ENCODE assay signal across 16 mouse cellular contexts in the genomic region with DNA sequence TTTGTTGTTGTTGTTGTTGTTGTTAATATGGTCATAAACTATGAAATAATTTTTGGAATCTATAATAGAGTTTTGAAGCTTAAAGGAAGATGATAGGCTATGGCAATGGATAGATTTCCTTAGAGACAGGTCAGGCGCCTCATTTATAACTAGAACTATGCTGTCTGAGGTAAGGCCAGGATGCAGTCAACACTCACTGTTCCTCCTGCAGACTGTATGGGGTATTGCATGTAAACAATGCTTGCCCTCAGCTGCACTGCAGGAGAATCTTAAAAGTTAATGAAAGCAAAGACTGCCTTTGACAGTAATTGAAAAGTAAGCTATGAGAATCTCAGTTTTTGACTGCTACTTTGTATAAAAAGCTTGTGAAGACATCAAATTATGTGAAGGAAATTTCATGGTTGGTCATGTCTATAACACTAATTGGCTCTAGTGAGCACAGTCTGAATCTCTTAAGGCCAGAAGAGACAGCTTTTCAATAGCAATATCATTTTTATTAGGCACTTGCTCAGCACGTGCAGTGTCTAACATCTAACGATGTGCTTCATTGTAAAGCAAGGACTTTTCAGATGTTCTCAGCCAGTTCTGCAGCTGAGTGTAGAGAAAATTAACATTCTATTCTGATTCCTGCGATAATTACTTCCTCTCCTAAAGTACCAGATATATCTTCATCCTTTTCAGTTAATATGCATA.
DNase-seq lines count a peak whose midpoint lies in the region; ATAC-seq and TF ChIP-seq lines count a peak whose summit lies in the region.
"Had no signal": no experiment of that assay in that cellular context is flagged by ENCODE, and none has a peak within 500 bp of the region (broad histone marks: within the 10 kb centered on the region; RNA-seq: fewer than 3 reads in every experiment).

No protein-coding gene starts in this region.

- H3K4me3 ChIP-seq in intestine, postnatal 0 days (ENCODE audit: low read depth, low read length), result no peak overlapping the region
- H3K4me3 ChIP-seq in intestine, embryonic 15.5 days (replicated peaks), result no peak overlapping the region
- H3K4me3 ChIP-seq in CH12.LX (replicated peaks in 1 of 3; ENCODE audit: low read depth in 2 of 3, low read length in 2 of 3, poor library complexity in 1 of 3), result no peak overlapping the region
- H3K4me3 ChIP-seq: limb, embryonic 12.5 days; liver, embryonic 15.5 days had no signal

- no peaks in the 10 kb centered on the region for H3K27me3 ChIP-seq in intestine, postnatal 0 days (replicated peaks; ENCODE audit: control insufficient read depth, insufficient read depth, low read length)
- H3K27me3 ChIP-seq in intestine, embryonic 15.5 days (replicated peaks), result no peaks in the 10 kb centered on the region
- no peaks in the 10 kb centered on the region for H3K27me3 ChIP-seq in CH12.LX (replicated peaks)
- H3K27me3 ChIP-seq: limb, embryonic 12.5 days; liver, embryonic 15.5 days had no signal

- no peak overlapping the region for H3K9ac ChIP-seq in intestine, postnatal 0 days (ENCODE audit: low read depth, low read length)
- no peak overlapping the region for H3K9ac ChIP-seq in intestine, embryonic 15.5 days
- H3K9ac ChIP-seq in CH12.LX (ENCODE audit: insufficient read depth, low read depth), result no peak overlapping the region
- H3K9ac ChIP-seq: limb, embryonic 12.5 days; liver, embryonic 15.5 days had no signal

- no peaks in the 10 kb centered on the region for H3K36me3 ChIP-seq in intestine, postnatal 0 days (ENCODE audit: control insufficient read depth, insufficient read depth)
- H3K36me3 ChIP-seq in intestine, embryonic 15.5 days, result no peaks in the 10 kb centered on the region
- H3K36me3 ChIP-seq in CH12.LX (replicated peaks in 1 of 2; ENCODE audit: control insufficient read depth in 1 of 2, insufficient read depth in 1 of 2, low read length in 1 of 2), result peaks cover 0 to 7% of the 10 kb centered on the region in 2 experiments
- H3K36me3 ChIP-seq: liver, embryonic 15.5 days had no signal

- no peaks in the 10 kb centered on the region for H3K4me1 ChIP-seq in intestine, postnatal 0 days (replicated peaks; ENCODE audit: control insufficient read depth, insufficient read depth, low read length)
- H3K4me1 ChIP-seq in intestine, embryonic 15.5 days (replicated peaks), result no peaks in the 10 kb centered on the region
- no peaks in the 10 kb centered on the region for H3K4me1 ChIP-seq in CH12.LX (ENCODE audit: control insufficient read depth in 1 of 2, insufficient read depth in 2 of 2)
- H3K4me1 ChIP-seq: limb, embryonic 12.5 days; liver, embryonic 15.5 days had no signal

- TF ChIP-seq CTCF in intestine, postnatal 0 days (IDR thresholded peaks at IDR 0.05; ENCODE audit: low read depth), result peak; percentile 33; the same call in 1 of the 2 replicates
- TF ChIP-seq CTCF in CH12.LX (conservative IDR thresholded peaks at IDR 0.05 in 1 of 2, IDR thresholded peaks at IDR 0.05 in 1 of 2; ENCODE audit: low read depth in 2 of 2, low read length in 2 of 2), result peak in 1 of 2 experiments; percentile 27; a peak in 3 of 4 replicates

- in situ Hi-C loops in CH12.LX (cut with MboI; ENCODE audit: low pct_ligation_motif_present, low pct_unique_long_range_greater_than_20kb, low sequenced_read_pairs), result no loop called here

- peak; percentile 12 for DNase-seq in A20 (ENCODE audit: low read depth, low spot score)
- DNase-seq in CH12.LX (ENCODE audit: extremely low read depth), result peak; percentile 6
- DNase-seq in cerebellum, postnatal 4 days (ENCODE audit: low spot score in 2 of 2), result no peak
- no peak for DNase-seq in adrenal gland, postnatal 14 days
- no peak for DNase-seq in natural killer cell, adult 2 months (ENCODE audit: low spot score in 2 of 2)
- DNase-seq: cerebellum, adult 9-10 months; heart, postnatal 14 days; kidney, adult 11 months; kidney, postnatal 4 days; spleen, adult 18-20 months; thymus, postnatal 4 days had no signal

- no peak for ATAC-seq in intestine, postnatal 0 days
- no peak for ATAC-seq in intestine, embryonic 15.5 days
- ATAC-seq in megakaryocyte progenitor cell, adult 5-6 weeks (replicated peaks; ENCODE audit: poor library complexity), result peak; percentile 77

- H3K9me3 ChIP-seq in intestine, postnatal 0 days (ENCODE audit: control insufficient read depth), result no peaks in the 10 kb centered on the region
- no peaks in the 10 kb centered on the region for H3K9me3 ChIP-seq in intestine, embryonic 15.5 days
- no peaks in the 10 kb centered on the region for H3K9me3 ChIP-seq in CH12.LX (replicated peaks; ENCODE audit: low read length)
- H3K9me3 ChIP-seq: limb, embryonic 12.5 days; liver, embryonic 15.5 days had no signal

- dilution Hi-C loops in CH12.LX (cut with MboI; ENCODE audit: extremely low pct_ligation_motif_present, extremely low pct_unique_long_range_greater_than_20kb, low sequenced_read_pairs), result no loop called here

- no peak for TF ChIP-seq EP300 in CH12.LX (IDR thresholded peaks at IDR 0.05; ENCODE audit: low read length)

- H3K27ac ChIP-seq in intestine, postnatal 0 days (ENCODE audit: low read depth, low read length), result no peak overlapping the region
- H3K27ac ChIP-seq in intestine, embryonic 15.5 days, result no peak overlapping the region
- no peak overlapping the region for H3K27ac ChIP-seq in CH12.LX (ENCODE audit: insufficient read depth, low read depth)
- H3K27ac ChIP-seq: limb, embryonic 12.5 days; liver, embryonic 15.5 days had no signal

- no peak for TF ChIP-seq POLR2A in CH12.LX (IDR thresholded peaks at IDR 0.05; ENCODE audit: low read depth, low read length)

- no peak overlapping the region for H3K4me2 ChIP-seq in intestine, postnatal 0 days (replicated peaks; ENCODE audit: low read depth)
- H3K4me2 ChIP-seq in intestine, embryonic 15.5 days (replicated peaks), result no peak overlapping the region
- no peak overlapping the region for H3K4me2 ChIP-seq in CH12.LX (ENCODE audit: insufficient read depth, low read depth, poor library complexity, severe bottlenecking)
- H3K4me2 ChIP-seq: limb, embryonic 12.5 days; liver, embryonic 15.5 days had no signal

- no peaks in the 10 kb centered on the region for H3K79me2 ChIP-seq in CH12.LX (replicated peaks; ENCODE audit: control insufficient read depth, extremely low read depth, insufficient read depth, poor library complexity, severe bottlenecking)

- TF ChIP-seq RAD21 in CH12.LX (IDR thresholded peaks at IDR 0.05; ENCODE audit: low read depth, low read length), result no peak

- 87% methylated on average over 4 of the region's 4 CpGs for WGBS in intestine, postnatal 0 days
- WGBS in intestine, embryonic 15.5 days, result 87% methylated on average over 4 of the region's 4 CpGs

TF ChIP-seq in CH12.LX, 34 proteins besides CTCF, POLR2A, EP300 and RAD21:
- TF ChIP-seq ZC3H11A (IDR thresholded peaks at IDR 0.05; ENCODE audit: low read depth, low read length), result no peak
- TF ChIP-seq ZKSCAN1 (IDR thresholded peaks at IDR 0.05; ENCODE audit: borderline replicate concordance, low read depth, low read length), result no peak
- TF ChIP-seq NRF1 (IDR thresholded peaks at IDR 0.05; ENCODE audit: low read depth, low read length), result no peak
- TF ChIP-seq USF1 (IDR thresholded peaks at IDR 0.05; ENCODE audit: low read depth, low read length), result no peak
- TF ChIP-seq JUND (conservative IDR thresholded peaks at IDR 0.05; ENCODE audit: low read depth, low read length), result no peak
- no peak for TF ChIP-seq MAFK (IDR thresholded peaks at IDR 0.05; ENCODE audit: insufficient replicate concordance, low read length)
- no peak for TF ChIP-seq ELF1 (IDR thresholded peaks at IDR 0.05; ENCODE audit: low read depth, low read length)
- no peak for TF ChIP-seq SMC3 (IDR thresholded peaks at IDR 0.05; ENCODE audit: low read depth, low read length)
- no peak for TF ChIP-seq POLR2AphosphoS2 (IDR thresholded peaks at IDR 0.05; ENCODE audit: low read depth, low read length)

Comparison
In these comparisons a context has a peak if more than half of its experiments do, and no peak if none do; other contexts are left out.
1. DNase-seq: peak in A20 (single experiment) and CH12.LX (single experiment); none in cerebellum, postnatal 4 days (0 of 2), adrenal gland, postnatal 14 days (single experiment) and natural killer cell, adult 2 months (0 of 2).